Mouse (Mus musculus): ENCODE measurements at regions not wholly inside any gene's neighbourhood (a gene's known extent, or its start where the extent isn't known, plus 50 kb on each side); places are given as distances from the start of the nearest gene placed in this dataset.

DNA sequence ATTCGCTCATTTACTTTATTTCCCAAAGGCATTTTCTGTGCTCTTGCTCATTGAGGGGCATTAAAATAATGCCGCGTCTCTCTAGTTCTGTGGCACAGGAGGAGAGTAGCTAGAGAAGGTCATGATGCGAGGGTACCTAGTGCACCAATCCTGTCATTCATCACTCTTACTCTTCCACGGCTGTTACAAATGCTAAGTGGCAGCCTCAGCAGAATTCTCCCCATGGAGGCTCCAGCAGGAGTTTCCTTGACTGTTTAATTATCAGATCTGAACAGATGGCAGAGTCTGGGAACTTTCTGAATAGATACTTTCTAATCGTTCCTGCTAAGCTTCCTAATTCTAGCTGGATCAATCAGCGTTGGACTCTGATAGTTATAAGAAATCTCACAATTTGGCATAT lies 354.0 kb upstream of the Steap1 start:
- WGBS, result 61% methylated on average over 7 of the region's 7 CpGs
- Histone ChIP-seq H3K4me2 (replicated peaks) (no peak overlapping the region), H3K27me3 (no peaks in the 10 kb centered on the region), H3K4me3 (no peak overlapping the region), H3K4me1 (no peaks in the 10 kb centered on the region), H3K36me3 (no peaks in the 10 kb centered on the region), H3K9me3 (replicated peaks) (no peaks in the 10 kb centered on the region), H3K27ac (no peak overlapping the region), H3K9ac (no peak overlapping the region)
- peak; percentile 46; the same call in 1 of the 2 replicates for ATAC-seq (ENCODE audit: low FRiP score)
